Mouse (Mus musculus) mesoderm, embryonic 11.5 days (tissue): ENCODE measurements around the gene Wipf2.

Source experiments
- DNase-seq: peaks from one replicate; pipeline ENCODE4 v3.0.0-alpha.2; 2012; ENCODE audit warnings: low read depth, low spot score

Wipf2 gene

DNA sequence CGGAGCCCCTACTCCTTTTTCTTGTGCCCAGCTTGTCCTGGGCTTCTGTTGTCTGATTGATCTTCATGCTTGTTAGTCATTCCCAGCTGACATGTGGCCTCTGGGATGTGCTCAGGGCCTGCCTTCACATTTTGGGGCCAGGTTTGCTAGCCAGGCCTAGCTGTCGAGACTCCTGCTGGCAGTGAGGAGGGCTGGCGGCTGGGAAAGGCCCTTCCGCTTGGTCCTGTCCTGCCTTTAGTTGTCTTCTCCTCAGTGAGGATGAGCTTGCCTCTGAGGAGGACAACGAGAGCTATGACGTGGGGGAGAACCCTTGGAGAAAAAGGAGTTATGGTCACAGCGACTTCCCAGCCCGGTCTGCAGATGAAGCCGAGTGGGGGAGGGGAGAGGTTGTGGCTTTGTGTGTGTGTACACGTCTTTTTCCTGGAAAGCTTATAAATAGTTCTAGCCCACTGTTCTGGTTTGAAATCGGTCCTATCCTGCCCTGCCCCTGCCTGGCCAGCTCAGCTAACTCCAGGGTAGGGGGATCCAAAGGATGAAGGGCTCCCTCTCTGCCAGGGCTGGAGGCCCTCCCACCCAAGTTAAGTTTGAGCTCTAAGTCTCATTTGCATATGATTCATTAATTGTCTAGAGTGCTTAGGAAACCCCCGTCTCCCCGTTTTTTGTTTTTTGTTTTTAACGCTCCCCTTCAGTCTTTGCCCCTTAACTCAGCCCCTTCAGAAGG, 80.5 kb downstream of the Wipf2 start:
- DNase-seq = no peak

DNA sequence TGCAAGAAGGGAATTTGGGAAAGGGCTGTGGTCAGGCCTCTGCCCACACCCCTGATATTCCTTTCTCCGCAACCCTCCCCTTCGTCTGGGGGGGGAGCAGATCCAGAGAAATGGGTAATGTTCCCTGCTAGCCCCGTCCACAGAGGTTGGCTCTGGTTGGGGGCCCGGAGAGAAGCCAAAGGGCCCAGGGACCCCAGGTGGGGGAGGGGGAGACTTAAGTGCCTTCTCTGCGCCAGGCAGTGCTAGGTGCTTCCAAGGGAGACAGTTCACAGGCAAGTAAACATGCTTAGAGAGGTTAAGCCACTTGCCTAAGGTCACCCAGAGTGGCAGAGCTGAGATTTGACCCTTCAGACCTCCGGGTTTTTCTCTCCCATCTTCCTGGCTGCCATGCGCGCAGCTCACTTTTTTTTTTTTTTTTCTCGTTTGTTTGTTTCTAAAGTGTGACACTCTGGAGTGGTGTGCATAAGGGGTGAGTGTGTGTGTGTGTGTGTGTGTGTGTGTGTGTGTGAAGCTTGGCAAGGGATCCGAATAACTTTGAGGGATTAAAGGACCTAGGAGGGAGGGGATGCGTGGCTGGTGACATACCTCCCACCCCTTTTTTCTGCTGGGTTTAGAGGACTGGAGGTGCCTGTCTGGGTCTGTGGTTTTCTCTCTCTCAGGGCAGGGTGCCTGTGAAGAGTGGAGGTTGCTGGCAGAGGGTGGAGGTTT, 81.6 kb downstream of the Wipf2 start:
- no peak for DNase-seq

DNA sequence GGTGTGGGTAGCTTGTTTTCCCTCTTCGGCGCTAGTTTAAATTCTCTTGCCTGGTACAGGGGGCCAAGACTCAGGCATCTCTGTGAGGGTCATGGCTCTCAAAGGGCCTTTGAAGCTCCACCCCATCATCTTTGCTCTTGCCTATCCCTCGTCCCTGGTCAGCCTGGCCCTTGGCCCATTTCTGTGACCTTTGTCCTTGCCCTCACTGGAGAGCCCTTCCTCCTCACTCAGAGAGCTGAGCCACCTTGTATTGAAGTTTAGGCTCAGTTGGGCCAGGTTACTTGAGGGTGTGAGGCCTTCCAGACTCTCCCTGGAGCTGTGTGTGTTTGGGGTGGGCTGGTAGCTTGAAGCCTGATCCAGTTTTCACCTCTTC, 82.2 kb downstream of the Wipf2 start:
- DNase-seq = no peak

DNA sequence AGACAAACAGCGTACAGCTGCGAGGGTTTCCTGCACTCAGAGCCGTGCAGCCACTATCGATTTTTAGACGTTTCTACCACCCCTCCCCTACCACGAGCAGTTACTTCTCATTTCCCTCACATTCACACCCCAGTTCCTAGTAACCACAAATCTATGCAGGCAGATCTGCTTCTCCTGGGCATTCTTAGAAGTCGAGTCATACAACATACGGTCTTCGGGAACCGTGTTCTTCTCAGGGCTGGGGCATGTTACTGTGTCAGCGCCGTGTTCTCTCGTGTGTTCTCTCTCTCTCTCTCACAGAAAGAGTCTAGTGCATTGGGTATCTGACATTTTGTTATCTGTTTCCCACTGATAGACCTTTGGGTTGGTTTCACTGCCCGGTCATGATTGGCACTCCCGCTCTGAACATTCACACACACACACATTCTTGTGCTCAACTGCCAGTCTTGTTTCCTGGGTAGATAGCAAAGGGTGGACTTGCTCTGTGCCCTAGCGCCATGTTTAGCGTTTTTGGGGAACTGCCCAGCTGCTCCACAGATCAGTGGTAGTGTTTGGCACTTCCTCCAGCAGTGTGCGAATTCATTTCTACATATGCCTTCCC, 84.6 kb downstream of the Wipf2 start:
- no peak for DNase-seq

DNA sequence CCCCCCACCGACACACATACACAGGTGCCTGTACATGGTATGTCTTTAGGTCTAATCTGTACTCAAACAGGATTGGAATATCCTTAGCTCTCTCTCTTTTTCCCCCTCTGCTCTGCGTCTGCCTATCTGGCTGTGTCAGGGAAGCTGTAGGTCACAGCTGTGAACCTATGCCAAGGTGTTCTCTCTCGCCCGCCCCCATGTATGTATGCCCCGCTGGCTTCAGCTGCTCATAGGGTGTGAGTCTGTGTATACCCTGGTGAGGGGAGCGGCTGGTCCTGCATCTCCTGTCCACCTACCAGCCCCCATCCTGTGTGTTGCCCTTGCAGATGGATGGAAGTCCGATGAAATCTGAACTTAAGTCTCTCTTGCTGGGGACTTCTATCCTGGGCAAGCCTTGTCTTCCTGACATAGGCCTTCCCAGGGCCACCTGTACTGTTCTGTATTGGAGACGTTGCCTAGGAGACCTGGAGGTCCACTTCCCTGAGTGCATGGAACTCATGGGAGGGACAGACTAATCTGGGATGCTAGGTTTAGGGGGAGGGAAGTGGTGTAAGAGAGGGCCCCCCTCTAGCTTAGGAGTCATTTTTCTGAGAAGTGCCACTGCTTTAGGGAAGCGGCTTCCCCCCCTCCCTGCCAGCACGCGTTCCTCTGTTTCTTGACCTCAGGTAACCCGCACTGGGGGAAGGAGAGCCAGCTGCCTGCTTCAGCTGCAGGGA, 86.0 kb downstream of the Wipf2 start:
- no peak for DNase-seq

DNA sequence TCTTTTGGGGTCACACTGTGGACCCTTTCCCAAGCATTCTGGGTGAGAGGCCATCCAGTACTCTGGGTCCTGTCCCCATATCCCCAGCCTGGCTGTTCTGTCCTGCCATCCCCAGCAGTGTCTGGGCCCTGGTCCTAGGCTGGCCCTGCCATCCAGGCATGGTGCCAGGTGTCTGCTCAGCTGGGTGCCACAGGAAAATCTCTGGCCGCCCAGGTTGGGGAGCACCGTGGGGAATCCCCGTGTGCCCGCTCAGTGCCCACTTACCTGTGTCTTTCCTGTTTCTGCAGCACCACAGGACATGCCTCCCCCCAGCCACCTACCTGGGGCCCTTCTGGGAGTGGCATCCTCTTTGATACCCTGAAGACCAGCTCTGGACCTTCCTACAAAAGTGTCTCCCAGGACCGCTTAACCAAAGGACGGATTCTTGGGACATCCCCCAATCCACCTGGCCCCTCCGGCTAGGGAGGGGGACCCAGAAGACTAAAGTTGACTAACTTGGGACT, 86.6 kb downstream of the Wipf2 start:
- DNase-seq = no peak

DNA sequence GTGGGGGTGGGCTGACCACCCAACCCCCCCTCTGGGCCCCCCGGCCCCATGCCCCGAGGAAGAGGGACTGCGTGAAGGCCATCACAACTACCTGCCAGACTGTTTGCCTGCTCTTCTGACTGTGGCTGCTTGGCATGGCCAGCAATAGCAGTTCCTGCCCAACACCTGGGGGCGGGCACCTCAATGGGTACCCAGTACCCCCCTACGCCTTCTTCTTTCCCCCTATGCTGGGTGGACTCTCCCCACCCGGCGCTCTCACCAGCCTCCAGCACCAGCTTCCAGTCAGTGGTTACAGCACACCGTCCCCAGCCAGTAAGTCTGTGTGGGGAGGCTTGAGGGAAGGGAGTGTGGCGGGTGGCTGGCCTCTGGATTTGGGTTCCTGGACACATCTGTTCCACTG, 87.0 kb downstream of the Wipf2 start:
- no peak for DNase-seq

DNA sequence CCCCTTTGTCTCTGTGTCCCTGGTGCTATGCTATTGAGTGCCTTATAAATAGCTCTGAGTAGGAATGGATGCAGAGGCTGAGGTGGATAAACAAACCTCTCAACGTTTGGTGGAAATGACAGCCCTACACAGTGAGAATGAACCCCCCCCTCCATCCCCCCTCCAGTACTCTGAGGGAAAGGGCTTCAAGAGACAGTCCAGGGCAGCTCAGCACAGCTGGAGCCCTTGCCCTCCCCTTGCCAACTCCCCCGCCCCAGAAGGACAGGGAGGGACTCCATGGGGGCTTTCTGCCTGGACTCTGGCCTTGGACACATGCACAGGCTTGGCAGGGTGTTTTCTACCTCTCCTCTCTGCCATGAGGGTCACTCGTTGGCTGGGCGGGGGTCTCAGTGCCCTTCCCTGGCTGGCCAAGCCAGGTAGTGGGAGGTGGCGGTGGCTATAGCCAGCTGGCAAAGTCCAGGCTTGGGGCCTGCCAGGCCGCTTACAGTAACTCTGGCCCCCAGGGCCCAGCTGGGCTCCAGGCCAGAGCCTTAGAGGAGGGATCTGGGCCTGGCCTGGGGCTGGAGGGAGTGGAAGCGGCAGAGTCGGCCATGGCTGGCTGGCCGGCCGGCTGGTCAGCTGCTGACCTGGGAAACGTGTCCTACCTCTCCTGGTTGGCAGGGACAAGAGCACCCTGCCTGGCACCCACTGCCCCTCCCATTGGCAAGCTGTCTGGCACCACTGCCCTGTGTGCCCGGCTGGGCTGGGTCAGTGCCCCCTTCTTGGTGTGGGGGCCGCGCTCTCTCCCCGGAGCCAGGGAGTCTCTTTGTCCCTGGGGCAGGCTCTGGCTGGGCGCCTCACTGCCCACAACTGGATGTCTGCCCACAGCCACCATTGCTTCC, 87.8 kb downstream of the Wipf2 start:
- no peak for DNase-seq

DNA sequence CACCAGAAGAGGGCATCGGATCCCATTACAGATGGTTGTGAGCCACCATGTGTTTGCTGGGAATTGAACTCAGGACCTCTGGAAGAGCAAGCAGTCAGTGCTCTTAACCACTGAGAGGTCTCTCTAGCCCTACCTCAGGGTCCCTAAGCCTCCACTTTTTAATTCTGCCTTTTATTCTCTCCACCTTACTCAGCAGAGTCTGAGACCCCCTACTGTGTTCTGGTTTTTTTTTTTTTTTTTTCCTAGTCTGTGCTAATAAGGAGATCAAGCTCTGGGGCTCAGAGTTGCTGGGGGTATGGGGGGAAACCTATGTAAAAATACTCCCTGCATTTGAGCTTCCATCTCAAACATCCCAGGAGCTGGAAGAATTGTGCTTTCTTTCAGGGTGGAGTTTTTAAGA, 88.7 kb downstream of the Wipf2 start:
- DNase-seq = no peak

DNA sequence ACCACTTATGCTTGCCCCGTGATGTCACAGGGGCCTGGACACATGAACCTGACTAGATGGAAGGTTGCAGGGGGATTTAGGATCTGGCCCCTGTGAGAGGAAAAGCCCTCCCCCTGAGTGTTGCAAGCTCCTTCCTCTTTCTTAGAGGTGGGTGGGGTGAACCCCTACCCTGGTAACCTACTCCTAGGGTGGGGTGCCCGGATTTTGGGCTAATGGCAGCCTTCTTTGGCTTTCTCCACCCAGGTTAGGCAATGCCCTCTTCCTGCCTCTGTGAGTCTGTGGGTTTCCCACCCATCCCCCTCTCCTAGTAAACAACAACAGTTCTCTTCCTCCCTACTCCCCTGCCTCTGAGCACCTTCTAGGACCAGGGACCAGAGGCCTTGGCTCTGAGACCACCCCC, 89.3 kb downstream of the Wipf2 start:
- DNase-seq = no peak

DNA sequence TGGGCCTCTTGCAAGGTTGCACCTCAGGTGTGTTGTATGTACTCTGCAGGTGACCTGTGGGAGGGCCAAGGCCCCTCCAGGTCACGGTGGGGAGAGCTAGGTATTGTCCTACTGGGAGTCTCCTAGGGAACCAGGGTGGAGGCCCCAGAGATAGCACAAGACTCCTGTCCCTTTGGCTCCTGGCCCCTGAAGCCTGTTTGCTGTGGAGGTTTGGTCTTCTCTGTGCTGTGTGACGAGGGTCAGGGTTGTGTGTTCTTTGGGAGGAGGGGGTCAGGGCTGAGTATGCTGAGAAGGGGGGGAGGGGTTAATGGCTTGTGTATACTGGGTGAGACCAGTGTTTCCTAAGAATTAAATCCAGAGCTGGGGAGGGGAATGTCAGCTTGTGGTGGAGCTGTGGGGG, 89.9 kb downstream of the Wipf2 start:
- DNase-seq = no peak

DNA sequence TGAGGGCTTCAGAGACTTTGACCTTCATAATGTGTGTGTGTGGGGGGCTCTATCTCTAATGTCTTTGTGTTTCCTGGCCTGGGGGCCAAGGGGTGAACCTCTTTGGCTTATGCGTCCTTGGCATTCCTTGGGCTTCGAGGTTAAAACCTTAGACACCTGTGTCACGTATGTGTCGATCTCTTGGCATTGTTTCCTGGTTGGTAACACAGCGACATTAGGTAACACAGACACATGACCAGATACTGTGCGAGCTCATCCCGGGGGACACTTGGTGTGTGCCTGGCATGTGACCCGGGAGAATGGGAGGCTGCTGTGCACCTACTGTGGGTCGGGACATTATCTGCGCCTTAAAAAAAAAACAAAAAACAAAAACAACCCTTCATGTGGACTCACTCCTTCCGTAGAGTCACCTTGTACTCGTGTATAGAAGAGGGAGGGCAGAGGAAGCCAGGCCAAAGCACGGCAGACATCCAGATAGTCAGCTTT, 90.4 kb downstream of the Wipf2 start:
- no peak for DNase-seq

DNA sequence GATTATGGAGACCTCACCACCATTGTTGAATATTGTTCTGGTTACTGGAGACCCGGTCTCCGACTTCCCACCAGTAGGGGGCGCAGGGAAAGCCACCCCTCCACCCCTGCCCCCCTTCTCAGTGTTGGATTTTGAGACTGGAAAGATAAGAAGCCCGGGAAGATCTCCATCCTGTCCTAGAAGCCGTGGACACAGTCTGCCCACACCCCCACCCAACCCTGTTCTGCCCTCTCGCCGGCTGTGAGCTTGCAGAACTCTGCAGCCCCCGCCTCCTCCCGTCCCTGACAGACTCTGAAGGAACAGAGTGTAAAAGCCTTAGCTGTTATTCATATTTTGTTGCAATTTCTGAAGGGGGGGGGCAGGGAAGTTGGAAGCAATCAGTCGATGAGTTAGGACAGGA, 90.9 kb downstream of the Wipf2 start:
- DNase-seq = peak; percentile 85
